Mouse (Mus musculus) midbrain, embryonic 13.5 days (tissue): ENCODE measurements at regions not wholly inside any gene's neighbourhood (a gene's known extent, or its start where the extent isn't known, plus 50 kb on each side); places are given as distances from the start of the nearest gene placed in this dataset.

Experiments used
- ATAC-seq: fragments of 200-750 bp; cut with Nextera tagmentation; 2 replicates; pipeline ENCODE4 v1.8.0; 2017; ENCODE audit warnings: mild to moderate bottlenecking, moderate TSS enrichment, moderate library complexity
- H3K27ac ChIP-seq: fragments of 300-500 bp; sonication (generic); 2 replicates; pipeline ENCODE4 v1.5.1; 2015; ENCODE audit warnings: inconsistent platforms, mild to moderate bottlenecking, moderate library complexity
- H3K27me3 ChIP-seq: fragments of 300-500 bp; sonication (generic); 2 replicates; pipeline ENCODE4 v1.6.1; 2015; ENCODE audit warnings: mild to moderate bottlenecking, inconsistent platforms
- H3K36me3 ChIP-seq: fragments of 300-500 bp; sonication (generic); 2 replicates; pipeline ENCODE4 v1.6.1; 2015; ENCODE audit warnings: mild to moderate bottlenecking, inconsistent platforms
- H3K4me1 ChIP-seq: fragments of 300-500 bp; sonication (generic); replicated peaks from 2 replicates; pipeline ENCODE4 v1.6.1; 2015; ENCODE audit warnings: inconsistent platforms
- H3K4me2 ChIP-seq: fragments of 300-500 bp; sonication (generic); replicated peaks from 2 replicates; pipeline ENCODE4 v1.6.1; 2015; ENCODE audit warnings: moderate library complexity, mild to moderate bottlenecking, inconsistent platforms
- H3K4me3 ChIP-seq: fragments of 300-500 bp; sonication (generic); replicated peaks from 2 replicates; pipeline ENCODE4 v1.5.1; 2015; ENCODE audit warnings: mild to moderate bottlenecking, inconsistent platforms
- H3K9ac ChIP-seq: fragments of 300-500 bp; sonication (generic); replicated peaks from 2 replicates; pipeline ENCODE4 v1.6.1; 2015; ENCODE audit warnings: mild to moderate bottlenecking, inconsistent platforms
- H3K9me3 ChIP-seq: fragments of 300-500 bp; sonication (generic); 2 replicates; pipeline ENCODE4 v1.6.1; 2016; ENCODE audit warnings: mild to moderate bottlenecking, inconsistent platforms
- WGBS: fragments of 180-500 bp; shearing (Covaris S2); methylation state at CpG from one replicate; pipeline ENCODE4 v1.1.7; 2015; 5-methylcytosine and 5-hydroxymethylcytosine counted together

GRCm38 (mm10) chr11:113132078-113133064 is 350.3 kb downstream of the Sox9 start:
- no peak overlapping the region for H3K4me2 ChIP-seq
- H3K9me3 ChIP-seq = no peaks in the 10 kb centered on the region
- peaks cover 12% of the 10 kb centered on the region; the same call in 1 of the 2 replicates for H3K4me1 ChIP-seq
- 75% methylated on average over 22 of the region's 23 CpGs for WGBS
- H3K36me3 ChIP-seq = peaks cover 9% of the 10 kb centered on the region
- no peak overlapping the region for H3K27ac ChIP-seq
- ATAC-seq = peak; percentile 30; the same call in 1 of the 2 replicates
- no peak overlapping the region for H3K9ac ChIP-seq
- H3K27me3 ChIP-seq = no peaks in the 10 kb centered on the region
- no peak overlapping the region for H3K4me3 ChIP-seq

- Histone ChIP-seq H3K27ac (no peak overlapping the region), H3K4me3 (no peak overlapping the region), H3K9ac (no peak overlapping the region), H3K36me3 (peaks cover 9% of the 10 kb centered on the region), H3K27me3 (no peaks in the 10 kb centered on the region), H3K4me1 (peaks cover 12% of the 10 kb centered on the region; the same call in 1 of the 2 replicates), H3K9me3 (no peaks in the 10 kb centered on the region), H3K4me2 (no peak overlapping the region)
- ATAC-seq = no peak
- 89% methylated on average over 4 of the region's 4 CpGs for WGBS
These were observed 351.4 kb downstream of the Sox9 start for GRCm38 (mm10) chr11:113133407-113133806.

- Histone ChIP-seq H3K9ac (no peak overlapping the region), H3K4me1 (peaks cover 16% of the 10 kb centered on the region; the same call in 1 of the 2 replicates), H3K9me3 (no peaks in the 10 kb centered on the region), H3K27ac (no peak overlapping the region), H3K36me3 (peaks cover 2% of the 10 kb centered on the region), H3K4me2 (no peak overlapping the region), H3K4me3 (no peak overlapping the region), H3K27me3 (no peaks in the 10 kb centered on the region)
- ATAC-seq = no peak
- WGBS = 30% methylated on average over 5 of the region's 5 CpGs
These were observed 353.2 kb downstream of the Sox9 start for GRCm38 (mm10) chr11:113135261-113135660.

- ATAC-seq = no peak
- no peak overlapping the region for H3K9ac ChIP-seq
- H3K4me1 ChIP-seq = peaks cover 22% of the 10 kb centered on the region
- H3K4me2 ChIP-seq = no peak overlapping the region
- H3K27me3 ChIP-seq = no peaks in the 10 kb centered on the region
- H3K27ac ChIP-seq = no peak overlapping the region
- no peak overlapping the region for H3K4me3 ChIP-seq
- H3K9me3 ChIP-seq = no peaks in the 10 kb centered on the region
- H3K36me3 ChIP-seq = no peaks in the 10 kb centered on the region
- WGBS = 85% methylated on average over 5 of the region's 5 CpGs
These were observed 356.4 kb downstream of the Sox9 start for GRCm38 (mm10) chr11:113138462-113138861.

- Histone ChIP-seq H3K4me2 (no peak overlapping the region), H3K4me1 (peaks cover 38% of the 10 kb centered on the region), H3K27ac (no peak overlapping the region), H3K9ac (no peak overlapping the region), H3K4me3 (no peak overlapping the region), H3K9me3 (no peaks in the 10 kb centered on the region), H3K36me3 (no peaks in the 10 kb centered on the region), H3K27me3 (no peaks in the 10 kb centered on the region)
- ATAC-seq = no peak
- WGBS = 85% methylated on average over 9 of the region's 9 CpGs
These were observed 358.6 kb downstream of the Sox9 start for GRCm38 (mm10) chr11:113140595-113140994.

GRCm38 (mm10) chr11:113142816-113143215 is 360.8 kb downstream of the Sox9 start:
- no peak for ATAC-seq
- peaks cover 46% of the 10 kb centered on the region for H3K4me1 ChIP-seq

GRCm38 (mm10) chr11:113143839-113144627 is 362.0 kb downstream of the Sox9 start:
- 8% methylated on average over 14 of the region's 14 CpGs for WGBS
- 0 out of 2 replicates have a peak overlapping the region, but pooled peaks have one; percentile 5 for H3K9ac ChIP-seq
- peak; percentile 85 for ATAC-seq
- H3K4me1 ChIP-seq = peaks cover 50% of the 10 kb centered on the region
- no peak overlapping the region for H3K4me3 ChIP-seq
- H3K36me3 ChIP-seq = no peaks in the 10 kb centered on the region
- peak overlapping the region; percentile 71 for H3K27ac ChIP-seq
- peak overlapping the region; percentile 28 for H3K4me2 ChIP-seq
- no peaks in the 10 kb centered on the region for H3K9me3 ChIP-seq
- no peaks in the 10 kb centered on the region for H3K27me3 ChIP-seq

More at GRCm38 (mm10) chr11:113142816-113143215, 360.8 kb downstream of the Sox9 start:
- no peak overlapping the region for H3K9ac ChIP-seq
- H3K4me2 ChIP-seq = no peak overlapping the region
- H3K9me3 ChIP-seq = no peaks in the 10 kb centered on the region
- no peak overlapping the region for H3K4me3 ChIP-seq
- no peaks in the 10 kb centered on the region for H3K27me3 ChIP-seq
- no peaks in the 10 kb centered on the region for H3K36me3 ChIP-seq
- H3K27ac ChIP-seq = no peak overlapping the region
- 50% methylated on average over 1 of the region's 1 CpGs for WGBS

GRCm38 (mm10) chr11:113145721-113146120 is 363.7 kb downstream of the Sox9 start:
- Histone ChIP-seq H3K27ac (no peak overlapping the region), H3K4me2 (no peak overlapping the region), H3K9me3 (no peaks in the 10 kb centered on the region), H3K36me3 (0 out of 2 replicates have a peak, but pooled peaks cover 2% of the 10 kb centered on the region), H3K9ac (no peak overlapping the region), H3K4me3 (no peak overlapping the region), H3K4me1 (peaks cover 41% of the 10 kb centered on the region), H3K27me3 (no peaks in the 10 kb centered on the region)
- ATAC-seq = no peak
- 88% methylated on average over 4 of the region's 4 CpGs for WGBS

- 94% methylated on average over 8 of the region's 8 CpGs for WGBS
- no peak overlapping the region for H3K4me3 ChIP-seq
- no peaks in the 10 kb centered on the region for H3K27me3 ChIP-seq
- H3K4me1 ChIP-seq = peaks cover 40% of the 10 kb centered on the region
- H3K36me3 ChIP-seq = 0 out of 2 replicates have a peak, but pooled peaks cover 2% of the 10 kb centered on the region
- no peak overlapping the region for H3K9ac ChIP-seq
- no peak overlapping the region for H3K27ac ChIP-seq
- no peaks in the 10 kb centered on the region for H3K9me3 ChIP-seq
- no peak for ATAC-seq
- no peak overlapping the region for H3K4me2 ChIP-seq
These were observed 364.7 kb downstream of the Sox9 start for GRCm38 (mm10) chr11:113146762-113147161.

- ATAC-seq = no peak
- 0 out of 2 replicates have a peak, but pooled peaks cover 2% of the 10 kb centered on the region for H3K36me3 ChIP-seq
- H3K27ac ChIP-seq = no peak overlapping the region
- peaks cover 40% of the 10 kb centered on the region for H3K4me1 ChIP-seq
- no peak overlapping the region for H3K9ac ChIP-seq
- no peak overlapping the region for H3K4me3 ChIP-seq
- no peaks in the 10 kb centered on the region for H3K27me3 ChIP-seq
- 79% methylated on average over 17 of the region's 17 CpGs for WGBS
- no peaks in the 10 kb centered on the region for H3K9me3 ChIP-seq
- H3K4me2 ChIP-seq = no peak overlapping the region
These were observed 365.6 kb downstream of the Sox9 start for GRCm38 (mm10) chr11:113147535-113148197.

GRCm38 (mm10) chr11:113148198-113148537 is 366.1 kb downstream of the Sox9 start:
- peaks cover 36% of the 10 kb centered on the region for H3K4me1 ChIP-seq
- no peaks in the 10 kb centered on the region for H3K27me3 ChIP-seq

More at GRCm38 (mm10) chr11:113148198-113148537, 366.1 kb downstream of the Sox9 start:
- H3K4me2 ChIP-seq = no peak overlapping the region
- no peak overlapping the region for H3K9ac ChIP-seq
- 0 out of 2 replicates have a peak, but pooled peaks cover 2% of the 10 kb centered on the region for H3K36me3 ChIP-seq
- no peak overlapping the region for H3K4me3 ChIP-seq
- ATAC-seq = no peak
- H3K9me3 ChIP-seq = no peaks in the 10 kb centered on the region
- no peak overlapping the region for H3K27ac ChIP-seq
- WGBS = 92% methylated on average over 9 of the region's 9 CpGs
